Mouse (Mus musculus) megakaryocyte, embryonic 14.5 days (primary cell): ENCODE data around the gene Etl4. TPM values are rescaled to one million over a fixed set of nuclear protein-coding genes. Genes with fewer than 3 reads are reported as not detected.

Source experiments
- H3K27me3 ChIP-seq: replicated peaks from 2 replicates; pipeline ENCODE3; 2012; ENCODE audit warnings: inconsistent platforms
- H3K36me3 ChIP-seq: replicated peaks from 2 replicates; pipeline ENCODE3; 2012; ENCODE audit warnings: low read length, inconsistent platforms, mixed read lengths
- H3K4me1 ChIP-seq: 2 replicates; pipeline ENCODE4 v1.6.1; 2012; ENCODE audit warnings: inconsistent platforms
- H3K4me3 ChIP-seq: replicated peaks from 2 replicates; pipeline ENCODE3; 2012; ENCODE audit warnings: moderate library complexity, mild to moderate bottlenecking, inconsistent platforms
- H3K9me3 ChIP-seq: 2 replicates; pipeline ENCODE4 v1.6.1; 2012; ENCODE audit warnings: inconsistent platforms
- FLI1 ChIP-seq: IDR thresholded peaks from 2 replicates; pipeline ENCODE4 v1.6.1; 2012; ENCODE audit warnings: low read length, inconsistent platforms, mixed read lengths
- GATA1 ChIP-seq: IDR thresholded peaks from 3 replicates; pipeline ENCODE4 v1.6.1; 2012; ENCODE audit warnings: mixed read lengths, low read length, inconsistent platforms, borderline replicate concordance
- polyA plus RNA-seq: library from polyadenylated mRNA; stranded (reverse); fragments of >175 nt; gene quantifications from 2 replicates; pipeline ENCODE4 v1.2.3, GENCODE M21; 2012; ENCODE audit warnings: low replicate concordance; ENCODE audit not compliant: insufficient read depth

The Etl4 gene
- polyA plus RNA-seq, 1 experiment, result 0.12 TPM

GRCm38 (mm10) chr2:20446180-20446579 is 536.6 kb downstream of the Etl4 start:
- no peaks in the 10 kb centered on the region for H3K36me3 ChIP-seq
- no peak for TF ChIP-seq GATA1
- TF ChIP-seq FLI1, result no peak
- peaks cover 8% of the 10 kb centered on the region for H3K4me1 ChIP-seq
- H3K27me3 ChIP-seq, result no peaks in the 10 kb centered on the region
- H3K9me3 ChIP-seq, result no peaks in the 10 kb centered on the region
- no peak overlapping the region for H3K4me3 ChIP-seq

GRCm38 (mm10) chr2:20450945-20451344 is 541.4 kb downstream of the Etl4 start:
- H3K36me3 ChIP-seq, result no peaks in the 10 kb centered on the region
- H3K27me3 ChIP-seq, result no peaks in the 10 kb centered on the region
- no peaks in the 10 kb centered on the region for H3K4me1 ChIP-seq
- no peak for TF ChIP-seq GATA1
- TF ChIP-seq FLI1, result no peak
- H3K9me3 ChIP-seq, result no peaks in the 10 kb centered on the region
- H3K4me3 ChIP-seq, result no peak overlapping the region

- no peak for TF ChIP-seq GATA1
- TF ChIP-seq FLI1, result no peak
- Histone ChIP-seq H3K27me3 (no peaks in the 10 kb centered on the region), H3K4me3 (no peak overlapping the region), H3K9me3 (no peaks in the 10 kb centered on the region; the same call in 1 of the 2 replicates), H3K36me3 (no peaks in the 10 kb centered on the region), H3K4me1 (no peaks in the 10 kb centered on the region)
Measured at GRCm38 (mm10) chr2:20453506-20454206, 544.1 kb downstream of the Etl4 start.

GRCm38 (mm10) chr2:20479199-20479598 is 569.6 kb downstream of the Etl4 start:
- Histone ChIP-seq H3K4me3 (no peak overlapping the region), H3K9me3 (no peaks in the 10 kb centered on the region), H3K4me1 (no peaks in the 10 kb centered on the region), H3K27me3 (no peaks in the 10 kb centered on the region), H3K36me3 (no peaks in the 10 kb centered on the region)
- TF ChIP-seq FLI1, result no peak
- no peak for TF ChIP-seq GATA1

- Histone ChIP-seq H3K27me3 (no peaks in the 10 kb centered on the region), H3K4me1 (no peaks in the 10 kb centered on the region), H3K4me3 (no peak overlapping the region), H3K36me3 (no peaks in the 10 kb centered on the region), H3K9me3 (peaks cover 13% of the 10 kb centered on the region)
- TF ChIP-seq FLI1 (no peak), GATA1 (no peak)
Measured at GRCm38 (mm10) chr2:20486137-20486788, 576.7 kb downstream of the Etl4 start.

GRCm38 (mm10) chr2:20489090-20489489 is 579.5 kb downstream of the Etl4 start:
- H3K36me3 ChIP-seq, result no peaks in the 10 kb centered on the region
- no peaks in the 10 kb centered on the region for H3K4me1 ChIP-seq
- H3K27me3 ChIP-seq, result no peaks in the 10 kb centered on the region
- no peak overlapping the region for H3K4me3 ChIP-seq
- peaks cover 32% of the 10 kb centered on the region for H3K9me3 ChIP-seq
- TF ChIP-seq GATA1 (no peak), FLI1 (no peak)

GRCm38 (mm10) chr2:20492125-20492524 is 582.5 kb downstream of the Etl4 start:
- Histone ChIP-seq H3K27me3 (no peaks in the 10 kb centered on the region), H3K36me3 (no peaks in the 10 kb centered on the region), H3K4me1 (no peaks in the 10 kb centered on the region), H3K9me3 (peaks cover 32% of the 10 kb centered on the region), H3K4me3 (no peak overlapping the region)
- TF ChIP-seq GATA1 (no peak), FLI1 (no peak)

- Histone ChIP-seq H3K4me3 (no peak overlapping the region), H3K27me3 (no peaks in the 10 kb centered on the region), H3K36me3 (no peaks in the 10 kb centered on the region), H3K4me1 (no peaks in the 10 kb centered on the region), H3K9me3 (peaks cover 29% of the 10 kb centered on the region)
- TF ChIP-seq FLI1 (no peak), GATA1 (no peak)
Measured at GRCm38 (mm10) chr2:20493806-20494205, 584.2 kb downstream of the Etl4 start.

- Histone ChIP-seq H3K27me3 (no peaks in the 10 kb centered on the region), H3K9me3 (peaks cover 25% of the 10 kb centered on the region), H3K4me3 (no peak overlapping the region), H3K36me3 (no peaks in the 10 kb centered on the region), H3K4me1 (no peaks in the 10 kb centered on the region)
- TF ChIP-seq GATA1, result no peak
- no peak for TF ChIP-seq FLI1
Measured at GRCm38 (mm10) chr2:20494666-20495065, 585.1 kb downstream of the Etl4 start.

GRCm38 (mm10) chr2:20496219-20496800 is 586.7 kb downstream of the Etl4 start:
- H3K36me3 ChIP-seq, result no peaks in the 10 kb centered on the region
- no peaks in the 10 kb centered on the region for H3K27me3 ChIP-seq
- no peak overlapping the region for H3K4me3 ChIP-seq
- H3K9me3 ChIP-seq, result peaks cover 24% of the 10 kb centered on the region
- TF ChIP-seq FLI1, result no peak
- no peak for TF ChIP-seq GATA1
- no peaks in the 10 kb centered on the region for H3K4me1 ChIP-seq
